Mouse (Mus musculus): ENCODE data around the gene Ippk.

DNA sequence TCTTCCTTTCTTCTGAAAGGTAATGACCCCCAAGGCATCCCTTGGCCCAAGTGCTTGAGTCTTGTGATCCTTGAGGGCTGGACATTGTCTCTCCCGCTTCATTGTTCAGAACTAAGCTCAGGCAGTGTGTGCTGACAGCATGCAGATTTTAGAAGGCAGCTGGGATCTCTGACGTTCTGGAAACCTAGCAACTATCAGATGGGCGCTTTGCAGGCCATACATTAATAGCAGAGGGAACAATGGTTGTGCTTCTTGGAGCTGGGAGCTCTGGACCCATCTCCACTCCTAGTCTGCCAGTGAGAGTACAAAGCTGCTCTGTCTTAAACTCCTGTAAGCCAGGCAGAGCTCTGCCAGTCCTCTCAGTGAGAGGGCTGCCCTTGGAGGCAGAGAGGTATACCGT, 15.1 kb downstream of the Ippk start:
- TF ChIP-seq CTCF (IDR thresholded peaks at IDR 0.05; ENCODE audit: extremely low read depth, insufficient read depth, insufficient read length, insufficient replicate concordance) (no peak), POLR2A (IDR thresholded peaks at IDR 0.05; ENCODE audit: low read depth, low read length) (no peak)
